Mouse (Mus musculus) telencephalon, adult 2 months (tissue): ENCODE results near the gene Selenoo.

Experiments
- DNase-seq: peaks from one replicate; pipeline ENCODE4 v3.0.0-alpha.2; 2011; ENCODE audit warnings: low read depth, low spot score

Selenoo gene

DNA sequence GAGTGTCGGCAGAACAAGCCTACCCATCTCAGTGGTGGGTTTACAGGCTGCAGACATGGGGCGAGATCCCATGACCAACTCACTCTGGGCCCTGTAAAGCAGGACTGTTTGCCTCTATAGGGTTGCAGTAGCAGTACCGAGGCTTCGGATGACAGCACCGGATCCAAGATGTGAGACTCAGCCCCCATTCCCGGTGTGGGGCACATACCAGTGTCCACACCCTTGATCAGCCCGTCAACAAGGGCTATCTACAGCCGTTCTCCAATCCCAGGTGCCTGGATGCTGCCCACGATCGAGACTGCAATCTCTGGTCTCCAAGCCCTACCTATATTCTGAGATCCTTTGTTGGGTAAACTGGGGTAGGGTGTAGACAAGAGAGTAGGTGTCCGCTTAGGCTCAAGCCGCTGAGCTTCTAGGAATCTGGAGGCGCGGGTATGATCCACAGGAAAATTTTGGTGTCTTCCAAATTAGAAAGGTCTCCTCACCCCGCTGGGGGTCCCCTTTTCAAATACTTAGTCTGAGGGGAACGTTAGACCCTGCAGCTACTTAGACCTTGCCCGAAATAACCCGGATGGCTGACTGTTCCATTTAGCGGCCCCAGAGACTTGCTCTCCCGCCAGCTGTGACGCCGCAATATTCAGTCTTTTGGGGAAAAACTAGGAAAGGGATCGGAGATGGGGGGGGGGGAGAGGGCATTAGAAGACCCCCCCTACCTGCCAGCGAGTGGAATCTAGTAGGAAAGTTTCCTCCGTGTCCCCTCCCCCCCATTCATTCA is 59.8 kb downstream of the Selenoo start:
- DNase-seq: no peak

- no peak for DNase-seq
Measured at GRCm38 (mm10) chr15:89149271-89150040, 60.6 kb downstream of the Selenoo start, which contains the start of gene Mapk11. Mapk11 (minus strand) TSS chr15:89149628.
